Mouse (Mus musculus) heart, embryonic 12.5 days (tissue): ENCODE data around the gene Ndufs2. TPM values are rescaled to one million over a fixed set of nuclear protein-coding genes. Genes with fewer than 3 reads are reported as not detected.
"Not testable (repeated sequence)": the region's sequence is repeated elsewhere in the genome, so short reads cannot be mapped to it uniquely, and the experiment has no call there.

Experiments
- ATAC-seq: fragments of 200-750 bp; cut with Nextera tagmentation; 2 replicates; pipeline ENCODE4 v1.8.0; 2017; ENCODE audit warnings: moderate TSS enrichment, moderate library complexity; ENCODE audit not compliant: insufficient number of reproducible peaks, low FRiP score
- H3K27ac ChIP-seq: fragments of 300-500 bp; sonication (generic); 2 replicates; pipeline ENCODE4 v1.5.1; 2016; ENCODE audit warnings: mild to moderate bottlenecking, moderate library complexity; ENCODE audit not compliant: poor library complexity, severe bottlenecking
- H3K27me3 ChIP-seq: fragments of 300-500 bp; sonication (generic); replicated peaks from 2 replicates; pipeline ENCODE4 v1.6.1; 2016; ENCODE audit warnings: mild to moderate bottlenecking, moderate library complexity
- H3K36me3 ChIP-seq: fragments of 300-500 bp; sonication (generic); 2 replicates; pipeline ENCODE4 v1.6.1; 2016; ENCODE audit warnings: mild to moderate bottlenecking, moderate library complexity
- H3K4me1 ChIP-seq: fragments of 300-500 bp; sonication (generic); replicated peaks from 2 replicates; pipeline ENCODE4 v1.6.1; 2016; ENCODE audit warnings: mild to moderate bottlenecking
- H3K4me2 ChIP-seq: fragments of 300-500 bp; sonication (generic); 2 replicates; pipeline ENCODE4 v1.6.1; 2016; ENCODE audit warnings: mild to moderate bottlenecking, moderate library complexity
- H3K4me3 ChIP-seq: fragments of 300-500 bp; sonication (generic); 2 replicates; pipeline ENCODE4 v1.5.1; 2016; ENCODE audit warnings: mild to moderate bottlenecking
- H3K9ac ChIP-seq: fragments of 300-500 bp; sonication (generic); 2 replicates; pipeline ENCODE4 v1.6.1; 2016; ENCODE audit warnings: mild to moderate bottlenecking, moderate library complexity
- H3K9me3 ChIP-seq: fragments of 300-500 bp; sonication (generic); replicated peaks from 2 replicates; pipeline ENCODE4 v1.6.1; 2016; ENCODE audit warnings: mild to moderate bottlenecking, moderate library complexity
- WGBS: fragments of 180-500 bp; shearing (Covaris S2); methylation state at CpG from one replicate; pipeline ENCODE4 v1.1.7; 2016; 5-methylcytosine and 5-hydroxymethylcytosine counted together
- polyA plus RNA-seq: library from polyadenylated mRNA; unstranded; fragments of >200 nt; fragmentation: Nextera tagmentation; extraction: Ambion mirVana; gene quantifications from 2 replicates; pipeline ENCODE4 v1.2.1, GENCODE M21; 2016

Gene Ndufs2
- polyA plus RNA-seq, 1 experiment from 2014 or later, result 443 TPM

DNA sequence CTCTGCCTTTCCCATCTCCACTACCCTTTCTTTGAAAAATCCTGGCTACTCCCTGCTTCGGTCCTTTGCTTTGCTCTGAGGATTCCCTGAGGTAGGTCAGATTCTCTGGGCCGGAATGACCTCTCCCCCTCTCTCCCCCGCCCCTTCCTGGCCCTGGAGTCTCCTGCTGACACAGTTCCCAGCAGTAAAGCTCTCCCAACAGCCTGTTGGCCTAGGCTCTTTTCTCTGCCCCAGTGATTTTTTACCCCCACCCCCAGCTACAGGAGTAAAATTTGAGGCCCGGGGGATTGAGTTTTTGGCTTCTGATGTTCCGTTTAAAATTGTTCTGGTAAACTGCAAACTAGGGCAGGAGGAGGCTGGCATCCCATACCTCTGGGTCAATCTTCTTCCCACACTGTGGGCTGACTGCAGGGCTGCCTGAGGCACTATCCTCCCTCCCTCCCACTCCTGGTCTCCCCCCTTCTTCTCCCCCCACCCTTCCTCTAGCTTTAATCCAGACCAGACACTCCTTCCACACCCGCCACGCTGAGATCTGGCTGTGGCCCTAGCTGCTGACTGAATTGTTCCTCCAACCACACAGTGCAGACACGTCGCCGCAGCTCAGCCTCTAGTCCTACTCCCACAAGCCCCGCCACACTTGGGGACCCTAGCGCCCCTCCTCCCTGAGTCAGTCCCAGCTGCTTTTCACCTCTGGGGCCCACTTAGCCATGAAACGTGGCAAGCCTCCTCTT is 571 bp upstream of the Ndufs2 start:
- peaks cover 47% of the 10 kb centered on the region for H3K4me1 ChIP-seq
- ATAC-seq, result no peak
- peak overlapping the region; percentile 57 for H3K4me2 ChIP-seq
- 13% methylated on average over 13 of the region's 13 CpGs for WGBS
- no peaks in the 10 kb centered on the region for H3K9me3 ChIP-seq
- peak overlapping the region; percentile 16 for H3K4me3 ChIP-seq
- no peaks in the 10 kb centered on the region for H3K36me3 ChIP-seq
- 0 out of 2 replicates have a peak, but pooled peaks cover 10% of the 10 kb centered on the region for H3K27me3 ChIP-seq
- H3K27ac ChIP-seq, result peak overlapping the region; percentile 28
- H3K9ac ChIP-seq, result peak overlapping the region; percentile 45; the same call in 1 of the 2 replicates

DNA sequence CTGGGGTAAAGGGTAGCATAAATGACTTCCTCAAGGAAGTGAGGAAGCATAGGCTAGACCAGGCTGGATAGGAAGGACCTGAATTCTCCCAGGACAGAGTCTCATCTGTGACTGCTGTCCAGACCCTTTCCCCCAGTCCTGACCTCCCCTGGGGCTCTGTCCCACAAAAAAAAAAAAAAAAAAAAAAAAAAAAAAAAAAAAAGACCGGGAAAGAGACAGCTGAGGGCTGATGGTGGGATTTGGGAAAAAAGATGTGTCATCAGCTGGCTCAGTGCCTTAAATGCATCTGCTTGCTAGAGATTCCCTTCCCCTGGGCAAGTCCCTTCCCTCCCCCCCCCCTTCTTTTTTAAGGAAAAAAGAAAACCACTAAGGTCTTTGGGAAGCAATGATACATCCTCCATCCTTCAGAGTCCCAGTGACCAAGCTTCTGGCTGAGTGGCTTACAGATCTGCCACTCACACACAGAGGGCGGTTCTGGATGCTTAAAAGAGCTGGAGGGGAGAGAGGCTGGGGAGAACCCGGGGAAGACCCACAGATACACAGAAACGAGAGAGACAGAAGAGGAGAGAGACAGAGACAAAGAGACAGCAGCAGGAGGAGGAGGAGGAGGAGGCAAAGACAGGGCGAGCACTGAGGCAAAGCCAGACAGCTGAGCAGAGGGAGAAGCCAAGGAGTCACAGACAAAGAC is 1.1 kb downstream of the Ndufs2 start, which contains the start of gene Adamts4:
Gene Adamts4 (plus strand): TSS at position 509 of the 688 bp plus-strand sequence.
- peak within 1 kb of the TSS; percentile 45 for H3K9ac ChIP-seq
- H3K4me1 ChIP-seq, result peaks cover 58% of the 10 kb centered on the region
- peaks cover 7% of the 10 kb centered on the region for H3K36me3 ChIP-seq
- peak within 1 kb of the TSS; percentile 34 for H3K27ac ChIP-seq
- no peaks in the 10 kb centered on the region for H3K9me3 ChIP-seq
- H3K4me3 ChIP-seq, result peak within 1 kb of the TSS; percentile 16
- ATAC-seq, result no peak
- 0 out of 2 replicates have a peak, but pooled peaks cover 7% of the 10 kb centered on the region for H3K27me3 ChIP-seq
- WGBS, result 21% methylated on average over 5 of the region's 5 CpGs
- H3K4me2 ChIP-seq, result peak within 1 kb of the TSS; percentile 57

DNA sequence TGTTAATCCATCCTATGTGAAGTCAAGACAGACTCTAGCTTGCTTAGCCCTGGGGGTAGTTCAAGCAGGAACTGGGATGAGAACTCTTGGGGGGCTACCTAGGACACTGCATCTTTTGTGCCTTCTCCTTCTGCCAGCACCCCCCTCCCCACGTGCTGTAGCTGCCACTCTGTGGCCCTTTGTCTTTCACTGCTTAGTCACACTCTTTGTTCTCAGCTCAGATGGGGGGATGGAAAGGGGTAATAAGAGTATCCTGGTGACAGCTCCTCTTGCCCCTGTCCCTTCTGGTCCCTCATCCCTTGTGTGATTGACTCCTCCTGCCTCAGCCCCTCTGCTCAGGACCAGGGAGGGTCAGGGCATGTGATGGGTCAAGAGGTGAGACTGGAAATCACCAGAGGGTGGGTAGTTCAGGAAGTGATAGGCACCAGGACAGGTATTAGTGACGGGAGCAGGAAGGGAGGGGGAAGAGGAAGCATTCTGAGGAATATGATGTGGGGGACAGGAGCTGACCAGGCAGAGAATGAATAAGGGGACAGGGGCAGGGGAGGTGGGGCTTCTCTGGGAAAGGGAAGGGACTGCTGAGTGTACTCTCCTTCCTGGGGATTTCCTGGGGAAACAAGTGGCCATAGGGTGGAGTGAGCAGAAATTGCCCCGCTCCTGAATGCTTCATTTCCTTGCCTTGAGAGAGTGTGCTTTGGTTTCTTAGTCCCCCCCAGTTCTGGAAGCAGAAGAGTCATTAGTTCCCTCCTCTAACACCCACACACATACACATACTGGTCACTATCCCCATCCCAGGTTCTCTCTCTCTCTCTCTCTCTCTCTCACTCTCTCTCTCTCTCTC is 2.6 kb downstream of the Ndufs2 start:
- Histone ChIP-seq H3K9ac (no peak overlapping the region), H3K9me3 (no peaks in the 10 kb centered on the region), H3K36me3 (peaks cover 17% of the 10 kb centered on the region), H3K4me1 (peaks cover 58% of the 10 kb centered on the region), H3K4me2 (peak overlapping the region; percentile 83), H3K27ac (peak overlapping the region; percentile 85), H3K27me3 (0 out of 2 replicates have a peak, but pooled peaks cover 7% of the 10 kb centered on the region), H3K4me3 (no peak overlapping the region)
- WGBS, result 37% methylated on average over 3 of the region's 3 CpGs
- no peak; the same call in 1 of the 2 replicates for ATAC-seq

DNA sequence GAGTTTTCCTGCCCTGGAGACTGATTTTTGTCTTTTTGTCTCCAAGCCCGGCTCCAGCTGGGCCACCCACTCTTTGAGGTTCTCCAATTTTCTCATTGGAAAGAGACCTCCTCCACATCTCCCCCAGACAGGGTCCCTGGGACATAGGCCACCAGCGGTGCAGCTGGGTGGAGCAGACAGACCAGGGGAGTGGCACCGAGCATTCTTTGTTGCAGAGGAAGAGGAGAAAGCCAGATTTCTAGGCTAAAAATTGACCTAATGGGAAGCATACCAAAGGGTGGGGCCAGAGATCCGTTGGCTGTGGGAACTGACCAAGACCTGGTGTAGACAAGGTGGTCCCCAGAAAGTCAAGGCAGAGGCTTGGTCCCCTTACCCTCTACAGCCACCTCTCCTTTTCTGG is 3.3 kb downstream of the Ndufs2 start:
- ATAC-seq, result no peak
- Histone ChIP-seq H3K4me3 (peak overlapping the region; percentile 75; the same call in 1 of the 2 replicates), H3K4me1 (peaks cover 58% of the 10 kb centered on the region), H3K27ac (peak overlapping the region; percentile 85), H3K36me3 (peaks cover 23% of the 10 kb centered on the region), H3K9ac (peak overlapping the region; percentile 67), H3K9me3 (no peaks in the 10 kb centered on the region), H3K27me3 (0 out of 2 replicates have a peak, but pooled peaks cover 4% of the 10 kb centered on the region), H3K4me2 (peak overlapping the region; percentile 83)
- WGBS, result 20% methylated on average over 4 of the region's 4 CpGs

DNA sequence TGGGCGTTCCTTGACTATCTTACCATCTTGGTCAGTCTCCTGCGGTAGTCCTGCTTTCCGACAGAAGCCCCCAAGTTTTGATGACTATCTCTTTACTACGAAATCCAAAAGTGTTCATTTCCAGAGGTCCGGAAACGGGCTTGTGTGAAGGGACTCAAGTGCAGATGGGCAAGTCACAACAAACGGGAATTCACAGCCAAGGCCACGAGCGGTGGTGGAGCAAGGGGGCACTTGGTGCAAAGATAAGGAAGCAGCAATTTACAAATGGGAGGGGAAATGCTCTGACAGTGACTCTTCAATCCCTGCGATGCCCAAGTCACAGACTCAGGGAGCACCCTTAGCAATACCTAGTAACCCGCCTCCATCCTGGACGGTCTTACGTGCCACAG is 3.7 kb downstream of the Ndufs2 start:
- Histone ChIP-seq H3K9ac (peak overlapping the region; percentile 67), H3K27ac (peak overlapping the region; percentile 85), H3K4me3 (peak overlapping the region; percentile 75), H3K4me2 (peak overlapping the region; percentile 83), H3K36me3 (peaks cover 28% of the 10 kb centered on the region), H3K27me3 (0 out of 2 replicates have a peak, but pooled peaks cover 4% of the 10 kb centered on the region), H3K9me3 (no peaks in the 10 kb centered on the region), H3K4me1 (peaks cover 54% of the 10 kb centered on the region)
- ATAC-seq, result 0 out of 2 replicates have a peak, but pooled peaks have one; percentile 3
- WGBS, result 7% methylated on average over 13 of the region's 13 CpGs

DNA sequence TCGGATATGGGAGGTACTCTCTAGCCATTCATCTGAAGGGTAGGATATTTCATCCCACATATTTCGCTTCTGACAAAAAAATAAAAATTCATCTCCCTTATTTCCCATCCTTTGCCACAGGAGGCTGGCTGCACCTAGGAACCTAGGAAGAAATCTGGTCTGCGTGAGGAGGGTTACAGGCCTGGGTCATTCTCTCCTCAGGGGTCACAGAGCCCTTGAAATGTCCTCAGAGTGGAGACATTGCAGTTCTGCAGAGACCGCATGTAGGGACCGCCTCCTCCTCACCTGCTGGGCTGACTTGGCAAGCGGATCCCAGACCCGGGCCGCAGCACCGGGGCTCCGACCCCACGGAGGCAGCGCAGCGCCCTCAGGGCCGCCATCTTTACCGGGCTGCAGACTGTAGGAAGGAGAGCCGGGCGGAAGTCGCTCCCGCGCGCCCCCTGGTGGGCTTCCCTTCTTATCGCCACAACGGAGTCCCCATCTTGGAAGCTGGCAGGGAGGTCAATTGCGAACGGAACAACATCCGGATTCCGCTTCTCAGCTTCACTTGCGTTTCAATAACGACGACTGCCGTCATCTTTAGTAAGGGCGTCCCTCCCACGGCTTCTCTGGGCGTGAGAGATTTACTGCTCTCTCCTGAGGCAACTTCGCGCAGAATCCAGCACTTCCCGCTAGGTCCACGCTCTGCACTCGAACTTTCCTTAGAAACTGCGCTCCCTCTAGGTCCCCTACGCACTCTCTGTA is 4.3 kb downstream of the Ndufs2 start:
- WGBS, result under 1% methylated on average over 41 of the region's 41 CpGs
- Histone ChIP-seq H3K27me3 (0 out of 2 replicates have a peak, but pooled peaks cover 4% of the 10 kb centered on the region), H3K4me1 (peaks cover 48% of the 10 kb centered on the region)

DNA sequence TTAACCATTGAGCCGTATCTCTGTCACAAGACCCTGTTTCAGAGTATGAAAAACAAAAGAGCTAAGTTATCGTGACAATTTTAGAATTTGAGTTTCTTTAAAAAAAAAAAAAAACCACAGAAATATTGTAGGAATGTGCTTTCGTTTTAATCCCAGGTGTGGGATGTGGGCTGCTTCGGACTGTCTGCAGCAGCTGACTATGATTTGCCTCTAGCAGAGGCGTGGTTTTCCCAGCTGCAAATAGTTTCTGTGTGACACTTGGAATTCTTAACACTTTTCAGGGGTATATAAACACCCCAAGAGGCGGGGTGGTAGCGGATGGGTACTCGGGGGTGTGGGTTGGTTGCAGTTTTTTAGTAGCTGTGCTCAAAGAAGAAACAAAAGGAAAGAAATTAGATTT is 5.8 kb downstream of the Ndufs2 start:
- Histone ChIP-seq H3K9me3 (no peaks in the 10 kb centered on the region), H3K4me2 (no peak overlapping the region), H3K27ac (no peak overlapping the region), H3K27me3 (no peaks in the 10 kb centered on the region), H3K4me3 (peak overlapping the region; percentile 75; the same call in 1 of the 2 replicates), H3K9ac (no peak overlapping the region), H3K4me1 (peaks cover 33% of the 10 kb centered on the region), H3K36me3 (peaks cover 49% of the 10 kb centered on the region)
- ATAC-seq, result no peak
- 86% methylated on average over 8 of the region's 8 CpGs for WGBS

More for the DNA sequence above, 4.3 kb downstream of the Ndufs2 start:
- Histone ChIP-seq H3K4me2 (peak overlapping the region; percentile 83), H3K9me3 (no peaks in the 10 kb centered on the region), H3K27ac (peak overlapping the region; percentile 85), H3K9ac (peak overlapping the region; percentile 86), H3K4me3 (peak overlapping the region; percentile 75), H3K36me3 (peaks cover 34% of the 10 kb centered on the region)
- peak; percentile 89 for ATAC-seq

DNA sequence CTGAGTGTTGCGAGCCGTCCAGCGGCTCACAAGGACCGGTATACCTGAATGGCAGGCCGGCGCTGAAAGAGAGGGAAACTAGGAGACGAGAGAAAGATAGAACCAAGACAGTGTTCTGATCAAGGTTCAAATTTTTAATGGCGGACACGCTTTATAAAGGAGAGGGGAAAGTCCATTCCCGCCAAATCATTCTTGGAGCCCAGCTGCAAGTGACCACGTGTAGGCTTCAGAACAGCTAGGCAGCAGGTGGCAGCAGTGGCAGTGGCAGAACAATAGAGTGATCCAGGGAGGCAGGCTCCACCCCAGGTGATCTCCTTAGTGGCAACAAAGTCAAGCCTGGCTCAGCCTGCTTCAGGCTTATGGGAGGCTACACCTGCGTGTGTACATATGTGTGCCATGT is 9.2 kb downstream of the Ndufs2 start:
- H3K9me3 ChIP-seq, H3K27ac ChIP-seq, ATAC-seq, H3K9ac ChIP-seq, H3K4me2 ChIP-seq, H3K4me3 ChIP-seq, H3K27me3 ChIP-seq: not testable (repeated sequence)
- 84% methylated on average over 12 of the region's 12 CpGs for WGBS
- H3K36me3 ChIP-seq, result peaks cover 79% of the 10 kb centered on the region
- H3K4me1 ChIP-seq, result peaks cover 11% of the 10 kb centered on the region

DNA sequence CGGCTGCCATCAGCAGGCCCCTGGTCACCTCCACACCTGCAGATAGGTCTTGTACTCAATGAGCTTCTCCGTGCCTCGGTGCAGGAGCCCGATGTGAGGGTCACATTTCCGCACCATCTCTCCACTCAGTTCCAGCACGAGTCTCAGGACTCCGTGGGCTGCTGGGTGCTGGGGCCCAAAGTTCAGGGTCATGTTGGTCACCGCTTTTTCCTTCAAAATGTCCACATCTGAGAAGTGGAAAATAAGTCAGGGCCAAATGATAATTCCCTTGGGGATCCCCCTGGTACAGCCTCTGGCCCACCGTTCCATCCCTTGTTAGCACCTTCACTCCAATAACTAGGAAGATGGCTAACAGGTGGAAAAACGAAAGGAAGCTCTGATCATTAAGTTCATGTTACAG is 10.3 kb downstream of the Ndufs2 start:
- Histone ChIP-seq H3K27ac (no peak overlapping the region), H3K4me2 (no peak overlapping the region), H3K27me3 (no peaks in the 10 kb centered on the region), H3K9ac (peak overlapping the region; percentile 32; the same call in 1 of the 2 replicates), H3K36me3 (peaks cover 89% of the 10 kb centered on the region), H3K9me3 (no peaks in the 10 kb centered on the region), H3K4me3 (no peak overlapping the region), H3K4me1 (peaks cover 6% of the 10 kb centered on the region)
- ATAC-seq, result no peak
- WGBS, result 90% methylated on average over 10 of the region's 10 CpGs
